Mouse (Mus musculus): ENCODE measurements around the gene Slf2. TPM values are rescaled to one million over a fixed set of nuclear protein-coding genes. Genes with fewer than 3 reads are reported as not detected.
A peak's percentile ranks its signal among the peaks of the same experiment; 100 is the strongest.

Gene Slf2
- total RNA-seq (2021) = 10 to 100 TPM; 29.9 to 30.4 TPM

- intact Hi-C loops (cut with DNase I) = no loop called here
Observed at GRCm38 (mm10) chr19:44930744-44931453, at the start of gene Slf2. Gene Slf2, plus strand, starts transcription at chr19:44931151.

GRCm38 (mm10) chr19:44882552-44883024 lies 48.4 kb upstream of the Slf2 start:
- intact Hi-C loops (cut with DNase I) = loop anchor here (5.0 kb wide), 1 partner anchor 60 kb away; no protein-coding TSS in a partner anchor

More at GRCm38 (mm10) chr19:44930744-44931453, at the start of gene Slf2:
- peak; percentile 98 to 100 for DNase-seq (ENCODE audit: extremely low spot score in 1 of 2, low spot score in 2 of 2)

GRCm38 (mm10) chr19:44884331-44884730 lies 46.6 kb upstream of the Slf2 start:
- intact Hi-C loops (cut with DNase I) = loop anchor here (5.0 kb wide), 1 partner anchor 62 kb away; no protein-coding TSS in a partner anchor
- no peak for DNase-seq (ENCODE audit: extremely low spot score in 1 of 2, low spot score in 2 of 2)

More at GRCm38 (mm10) chr19:44882552-44883024, 48.4 kb upstream of the Slf2 start:
- peak in 1 of 2 experiments; percentile 51 for DNase-seq (ENCODE audit: extremely low spot score in 1 of 2, low spot score in 2 of 2)

GRCm38 (mm10) chr19:44886475-44886874 lies 44.5 kb upstream of the Slf2 start:
- intact Hi-C loops (cut with DNase I) = loop anchor here (5.0 kb wide), 1 partner anchor 129 kb away; the partner anchor contains the start of gene Pax2

GRCm38 (mm10) chr19:44887679-44888235 lies 43.2 kb upstream of the Slf2 start:
- peak in 1 of 2 experiments; percentile 57 for DNase-seq (ENCODE audit: extremely low spot score in 1 of 2, low spot score in 2 of 2)
- intact Hi-C loops (cut with DNase I) = loop anchor here (5.0 kb wide), 1 partner anchor 130 kb away; the partner anchor contains the start of gene Pax2

More at GRCm38 (mm10) chr19:44886475-44886874, 44.5 kb upstream of the Slf2 start:
- no peak for DNase-seq (ENCODE audit: extremely low spot score in 1 of 2, low spot score in 2 of 2)

- intact Hi-C loops (cut with DNase I) = loop anchor here (5.0 kb wide), 1 partner anchor 132 kb away; the partner anchor contains the start of gene Pax2
- no peak for DNase-seq (ENCODE audit: extremely low spot score in 1 of 2, low spot score in 2 of 2)
Observed at GRCm38 (mm10) chr19:44889548-44889947, 41.4 kb upstream of the Slf2 start.

GRCm38 (mm10) chr19:44891446-44891845 lies 39.5 kb upstream of the Slf2 start:
- intact Hi-C loops (cut with DNase I) = no loop called here
- no peak for DNase-seq (ENCODE audit: extremely low spot score in 1 of 2, low spot score in 2 of 2)

GRCm38 (mm10) chr19:44893231-44893871 lies 37.6 kb upstream of the Slf2 start:
- intact Hi-C loops (cut with DNase I) = no loop called here

GRCm38 (mm10) chr19:44895245-44895644 lies 35.7 kb upstream of the Slf2 start:
- intact Hi-C loops (cut with DNase I) = loop anchor here (2.0 kb wide), 1 partner anchor 312 kb away; no protein-coding TSS in a partner anchor
- DNase-seq (ENCODE audit: extremely low spot score in 1 of 2, low spot score in 2 of 2) = peak; percentile 59 to 75

More at GRCm38 (mm10) chr19:44893231-44893871, 37.6 kb upstream of the Slf2 start:
- no peak for DNase-seq (ENCODE audit: extremely low spot score in 1 of 2, low spot score in 2 of 2)

- intact Hi-C loops (cut with DNase I) = no loop called here
- no peak for DNase-seq (ENCODE audit: extremely low spot score in 1 of 2, low spot score in 2 of 2)
Observed at GRCm38 (mm10) chr19:44896450-44896849, 34.5 kb upstream of the Slf2 start.

GRCm38 (mm10) chr19:44897521-44897920 lies 33.4 kb upstream of the Slf2 start:
- no peak for DNase-seq (ENCODE audit: extremely low spot score in 1 of 2, low spot score in 2 of 2)
- intact Hi-C loops (cut with DNase I) = no loop called here

GRCm38 (mm10) chr19:44898646-44899045 lies 32.3 kb upstream of the Slf2 start:
- intact Hi-C loops (cut with DNase I) = no loop called here
- no peak for DNase-seq (ENCODE audit: extremely low spot score in 1 of 2, low spot score in 2 of 2)

- DNase-seq (ENCODE audit: extremely low spot score in 1 of 2, low spot score in 2 of 2) = no peak
- intact Hi-C loops (cut with DNase I) = no loop called here
Observed at GRCm38 (mm10) chr19:44899104-44899793, 31.7 kb upstream of the Slf2 start.

- no peak for DNase-seq (ENCODE audit: extremely low spot score in 1 of 2, low spot score in 2 of 2)
- intact Hi-C loops (cut with DNase I) = no loop called here
Observed at GRCm38 (mm10) chr19:44899947-44900773, 30.8 kb upstream of the Slf2 start.

- intact Hi-C loops (cut with DNase I) = no loop called here
- no peak for DNase-seq (ENCODE audit: extremely low spot score in 1 of 2, low spot score in 2 of 2)
Observed at GRCm38 (mm10) chr19:44901047-44901446, 29.9 kb upstream of the Slf2 start.

GRCm38 (mm10) chr19:44902324-44902723 lies 28.6 kb upstream of the Slf2 start:
- DNase-seq (ENCODE audit: extremely low spot score in 1 of 2, low spot score in 2 of 2) = no peak
- intact Hi-C loops (cut with DNase I) = no loop called here

GRCm38 (mm10) chr19:44903343-44904000 lies 27.5 kb upstream of the Slf2 start:
- intact Hi-C loops (cut with DNase I) = no loop called here
- DNase-seq (ENCODE audit: extremely low spot score in 1 of 2, low spot score in 2 of 2) = no peak
